8 mouse cellular contexts compared by ENCODE assay signal in the genomic region with DNA sequence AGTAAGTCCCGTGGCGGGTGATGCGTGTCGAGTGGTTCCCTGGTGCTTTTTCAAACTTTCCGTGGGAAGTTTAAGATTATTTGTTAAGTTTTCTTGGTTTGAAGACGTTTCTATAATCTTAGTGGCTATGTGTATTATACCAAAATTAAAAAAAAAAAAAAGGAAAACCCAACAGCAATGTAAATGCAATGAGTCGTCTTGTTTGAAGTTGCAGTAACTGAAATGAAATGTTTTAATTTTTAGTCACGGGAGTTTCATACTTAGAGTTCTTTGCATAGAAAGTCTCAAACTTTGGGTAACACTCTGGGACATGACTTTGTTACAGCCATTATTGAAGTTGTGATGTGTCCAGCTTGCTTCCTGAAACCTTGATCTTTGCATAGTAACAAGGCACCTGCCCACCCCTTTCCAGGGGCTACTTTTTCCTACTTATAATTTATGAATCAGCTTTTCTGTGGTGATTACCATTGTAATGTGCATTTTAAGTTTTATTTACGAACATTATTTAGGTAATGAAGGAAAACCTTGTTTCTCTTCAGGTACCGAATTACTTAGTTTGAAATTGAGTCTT. TPM values are rescaled to one million over a fixed set of nuclear protein-coding genes. Genes with fewer than 3 reads are reported as not detected.
DNase-seq lines count a peak whose midpoint lies in the region; ATAC-seq and TF ChIP-seq lines count a peak whose summit lies in the region.

No protein-coding gene starts in this region.

- peak overlapping the region; percentile 89 for H3K27ac ChIP-seq in embryonic facial prominence, embryonic 10.5 days (replicated peaks)
- peak overlapping the region; percentile 95 for H3K27ac ChIP-seq in intestine, embryonic 14.5 days (ENCODE audit: low read depth)
- H3K27ac ChIP-seq in neural tube, embryonic 13.5 days (replicated peaks), result no peak overlapping the region

- H3K4me1 ChIP-seq in lung, adult 2 months (ENCODE audit: control insufficient read depth, insufficient read depth, low read length), result peaks cover 16% of the 10 kb centered on the region
- H3K4me1 ChIP-seq in embryonic facial prominence, embryonic 10.5 days, result peaks cover 23% of the 10 kb centered on the region
- peaks cover 18% of the 10 kb centered on the region; the same call in 1 of the 2 replicates for H3K4me1 ChIP-seq in intestine, embryonic 14.5 days (replicated peaks; ENCODE audit: control insufficient read depth, insufficient read depth, low read length)
- H3K4me1 ChIP-seq in neural tube, embryonic 13.5 days (replicated peaks), result peaks cover 26% of the 10 kb centered on the region

- no peaks in the 10 kb centered on the region for H3K9me3 ChIP-seq in embryonic facial prominence, embryonic 10.5 days
- no peaks in the 10 kb centered on the region for H3K9me3 ChIP-seq in intestine, embryonic 14.5 days (ENCODE audit: control insufficient read depth, low read length)
- no peaks in the 10 kb centered on the region for H3K9me3 ChIP-seq in neural tube, embryonic 13.5 days

- H3K4me2 ChIP-seq in intestine, embryonic 14.5 days (ENCODE audit: low read length), result peak overlapping the region; percentile 61
- peak overlapping the region; percentile 83 for H3K4me2 ChIP-seq in neural tube, embryonic 13.5 days

- no peak for ATAC-seq in intestine, embryonic 14.5 days (replicated peaks; ENCODE audit: low FRiP score, low TSS enrichment, low read depth)
- ATAC-seq in neural tube, embryonic 13.5 days (ENCODE audit: low read depth), result no peak

- DNase-seq in lung, adult 2 months, result no peak
- no peak for DNase-seq in lung, adult 18-20 months
- DNase-seq in embryonic facial prominence, embryonic 10.5 days (ENCODE audit: low spot score), result no peak
- DNase-seq in intestine, embryonic 14.5 days (ENCODE audit: low spot score), result no peak
- no peak for DNase-seq in urinary bladder, postnatal 14 days (ENCODE audit: low spot score)
- no peak for DNase-seq in urinary bladder, adult 2 months (ENCODE audit: low spot score)
- no peak for DNase-seq in yolk sac, embryonic 10.5 days (ENCODE audit: low spot score)

- H3K36me3 ChIP-seq in embryonic facial prominence, embryonic 10.5 days (replicated peaks), result no peaks in the 10 kb centered on the region
- H3K36me3 ChIP-seq in intestine, embryonic 14.5 days (ENCODE audit: control insufficient read depth, insufficient read depth, low read length), result no peaks in the 10 kb centered on the region
- H3K36me3 ChIP-seq in neural tube, embryonic 13.5 days, result no peaks in the 10 kb centered on the region

- 10% methylated on average over 10 of the region's 10 CpGs for WGBS in lung, adult 2 months
- 18% methylated on average over 10 of the region's 10 CpGs for WGBS in embryonic facial prominence, embryonic 10.5 days
- 16% methylated on average over 10 of the region's 10 CpGs for WGBS in intestine, embryonic 14.5 days
- WGBS in neural tube, embryonic 13.5 days, result 16% methylated on average over 10 of the region's 10 CpGs

- no peak for TF ChIP-seq CTCF in lung, adult 2 months (IDR thresholded peaks at IDR 0.05; ENCODE audit: insufficient read depth, low read length)

- H3K9ac ChIP-seq in intestine, embryonic 14.5 days (ENCODE audit: low read length), result peak overlapping the region; percentile 76
- peak overlapping the region; percentile 78 for H3K9ac ChIP-seq in neural tube, embryonic 13.5 days

- TF ChIP-seq POLR2A in lung, adult 2 months (IDR thresholded peaks at IDR 0.05; ENCODE audit: borderline replicate concordance, extremely low read depth, low read depth, low read length), result no peak

- H3K4me3 ChIP-seq in lung, adult 2 months (replicated peaks; ENCODE audit: extremely low read depth, low read depth, low read length), result peak overlapping the region; percentile 85
- peak overlapping the region; percentile 74 for H3K4me3 ChIP-seq in embryonic facial prominence, embryonic 10.5 days
- H3K4me3 ChIP-seq in intestine, embryonic 14.5 days (ENCODE audit: low read depth, low read length), result peak overlapping the region; percentile 63
- peak overlapping the region; percentile 74 for H3K4me3 ChIP-seq in neural tube, embryonic 13.5 days

- H3K27me3 ChIP-seq in embryonic facial prominence, embryonic 10.5 days (replicated peaks; ENCODE audit: low read depth, poor library complexity, severe bottlenecking), result no peaks in the 10 kb centered on the region
- H3K27me3 ChIP-seq in intestine, embryonic 14.5 days (replicated peaks; ENCODE audit: control insufficient read depth, insufficient read depth, low read length), result no peaks in the 10 kb centered on the region
- no peaks in the 10 kb centered on the region for H3K27me3 ChIP-seq in neural tube, embryonic 13.5 days

RNA-seq across cellular contexts. Expression of gene Rapgef6, which starts 0.9 kb away (rescaled TPM):
- polyA plus RNA-seq in lung, adult 2 months (2012; rRNA removed), result 21.6 and 31.3 TPM in 2 replicates
- polyA plus RNA-seq in embryonic facial prominence, embryonic 10.5 days (2016; fragmentation: Nextera tagmentation; extraction: Ambion mirVana), result 38.7 and 39.6 TPM in 2 replicates
- polyA plus RNA-seq in intestine, embryonic 14.5 days (2014; fragmentation: Nextera tagmentation; extraction: Ambion mirVana), result 31.4 and 35.0 TPM in 2 replicates
- 44.6 and 46.8 TPM in 2 replicates for polyA plus RNA-seq in neural tube, embryonic 13.5 days (2015; fragmentation: Nextera tagmentation; extraction: Ambion mirVana)
- 13.0 and 13.1 TPM in 2 replicates for polyA plus RNA-seq in urinary bladder, adult 2 months (2012; rRNA removed)
